Mouse (Mus musculus): ENCODE measurements around the gene Ppp5c.

The Ppp5c gene

DNA sequence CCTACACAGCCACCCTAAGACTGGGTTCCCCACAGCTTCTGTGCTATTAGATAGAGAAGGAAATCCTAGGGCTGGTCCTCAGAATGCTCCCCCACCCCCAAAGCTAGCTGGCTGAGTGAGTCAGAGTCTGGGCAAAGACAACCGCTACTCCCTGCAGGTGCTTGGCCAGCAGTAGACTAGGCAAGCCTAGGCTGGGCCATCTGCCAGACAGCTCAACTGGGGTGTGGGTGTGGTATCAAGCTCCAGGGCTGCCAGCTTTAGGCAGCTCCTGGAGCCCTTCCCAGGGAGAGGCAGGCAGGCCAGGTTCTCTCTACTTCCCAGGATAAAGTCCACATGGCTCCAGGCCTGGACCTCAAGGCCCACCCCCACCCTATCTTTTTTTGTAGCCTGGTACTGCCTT is 10.7 kb downstream of the Ppp5c start:
- DNase-seq (ENCODE audit: low spot score in 2 of 2): peak; percentile 85 to 89

DNA sequence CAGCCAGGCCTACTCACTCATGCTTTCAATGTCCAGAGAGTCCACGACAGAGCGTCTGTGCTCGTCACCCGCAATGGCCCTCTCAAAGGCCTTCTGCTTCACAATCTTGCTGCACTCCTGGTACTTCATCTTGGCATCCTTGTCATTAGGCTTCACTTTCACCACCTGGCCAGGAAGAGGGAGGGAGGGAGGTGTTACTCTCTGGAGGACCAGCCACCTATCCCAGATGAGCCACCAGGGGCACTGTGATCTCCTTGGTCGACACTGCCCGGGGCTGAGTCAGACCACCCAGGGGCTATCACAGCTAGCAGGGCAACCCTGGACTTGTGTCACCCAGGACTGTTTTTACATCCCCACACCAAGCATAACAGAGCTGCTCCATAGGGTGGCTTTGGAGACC is 12.3 kb downstream of the Ppp5c start:
- no peak for DNase-seq (ENCODE audit: low spot score in 2 of 2)

DNA sequence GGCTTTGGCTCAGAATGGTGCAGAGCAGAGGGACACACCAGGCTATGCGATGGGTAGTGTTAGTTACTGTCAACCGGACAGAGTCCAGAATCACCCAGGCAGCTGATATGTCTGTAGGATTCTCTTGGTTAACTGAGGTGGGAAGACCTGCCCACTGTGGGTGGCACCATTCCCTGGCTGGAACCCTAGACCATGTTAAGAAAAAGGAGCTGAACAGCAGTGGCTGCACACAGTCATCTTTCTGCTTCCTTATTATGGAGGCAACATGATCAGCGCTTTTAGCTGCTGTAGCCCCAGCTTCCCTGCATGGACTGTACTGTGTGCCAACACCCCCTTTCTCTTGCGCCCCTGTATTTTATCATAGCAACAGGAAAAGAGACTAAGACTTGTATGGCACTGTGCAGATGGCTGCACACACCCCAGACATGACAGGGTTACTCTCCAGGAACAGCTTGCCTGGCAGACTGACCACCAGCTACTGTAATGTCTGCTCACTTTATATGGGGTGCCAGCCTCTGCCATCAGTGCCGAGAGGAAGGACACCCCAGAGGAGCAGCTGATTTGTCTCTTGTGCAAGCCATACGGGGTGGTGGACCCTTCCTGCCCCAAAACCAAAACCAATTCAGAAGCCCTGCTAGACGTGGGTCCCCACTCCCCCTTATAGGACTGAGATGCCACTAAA is 15.7 kb downstream of the Ppp5c start:
- no peak for DNase-seq (ENCODE audit: low spot score in 2 of 2)

DNA sequence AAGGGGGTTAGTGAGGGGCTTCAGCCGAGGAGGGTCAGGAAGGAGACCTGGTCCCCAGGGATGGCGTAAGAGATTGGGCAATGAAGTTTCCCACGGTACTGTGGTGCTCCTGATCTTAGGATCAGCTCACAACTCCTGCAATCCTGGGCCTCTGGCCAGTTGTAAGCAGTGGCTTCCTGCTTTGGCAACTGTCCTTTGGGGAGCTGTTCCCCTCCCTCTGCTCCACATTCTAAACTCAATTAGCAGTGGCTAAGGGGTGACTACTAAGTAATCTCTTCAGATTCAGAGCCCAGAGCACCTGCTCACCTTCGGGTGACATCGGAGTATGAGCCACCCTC is 17.7 kb downstream of the Ppp5c start:
- DNase-seq (ENCODE audit: low spot score in 2 of 2): no peak

DNA sequence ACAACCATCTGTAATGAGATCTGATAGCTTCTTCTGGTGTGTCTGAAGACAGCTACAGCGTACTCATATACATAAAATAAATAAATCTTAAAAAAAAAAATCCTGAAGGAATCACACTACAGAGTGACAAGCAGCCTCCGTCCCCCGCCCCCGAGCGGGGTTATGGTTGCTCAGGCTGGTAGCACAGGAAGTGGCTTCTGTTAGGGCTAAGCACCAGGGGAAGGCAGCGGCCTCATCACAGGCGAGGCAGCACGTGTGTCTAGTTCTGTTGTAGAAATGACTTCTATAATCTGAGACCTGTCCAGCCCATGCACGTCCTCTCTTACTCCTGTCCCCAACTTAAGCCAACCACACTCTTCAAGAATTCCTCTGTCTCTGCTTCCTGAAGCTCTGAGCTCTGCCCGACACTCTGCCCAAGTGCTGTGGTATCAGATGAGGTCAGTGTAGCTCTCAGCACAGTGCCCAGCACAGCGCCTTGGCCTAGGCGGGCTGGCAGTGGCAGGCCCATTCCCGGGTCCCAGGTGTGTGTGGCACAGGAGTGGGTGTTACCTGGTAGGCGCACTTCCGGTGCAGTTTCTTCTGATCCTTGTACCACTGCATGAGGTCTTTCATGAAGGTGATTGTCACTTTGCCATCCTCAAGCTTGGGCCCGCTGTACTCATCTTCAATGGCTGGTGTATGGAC is 18.3 kb downstream of the Ppp5c start:
- no peak for DNase-seq (ENCODE audit: low spot score in 2 of 2)

DNA sequence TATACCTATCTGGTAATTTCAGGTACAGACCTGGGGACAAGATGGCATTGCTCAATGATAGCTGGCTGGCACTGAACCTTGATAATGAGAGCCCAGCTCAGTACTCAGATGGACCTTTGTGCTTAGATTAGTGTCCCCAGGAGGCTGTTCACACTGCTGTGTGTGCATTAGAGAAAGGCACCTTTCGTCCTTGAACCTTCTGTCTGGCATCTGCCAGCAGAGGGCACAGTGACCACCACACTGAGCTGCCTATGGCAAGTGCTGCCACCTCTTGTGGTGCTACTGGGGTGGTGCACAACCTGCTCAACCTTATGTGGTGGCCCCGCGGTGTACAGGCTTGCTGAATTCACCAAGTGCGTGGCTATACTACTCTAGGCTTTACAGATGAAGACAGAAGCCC is 20.4 kb downstream of the Ppp5c start:
- no peak for DNase-seq (ENCODE audit: low spot score in 2 of 2)

DNA sequence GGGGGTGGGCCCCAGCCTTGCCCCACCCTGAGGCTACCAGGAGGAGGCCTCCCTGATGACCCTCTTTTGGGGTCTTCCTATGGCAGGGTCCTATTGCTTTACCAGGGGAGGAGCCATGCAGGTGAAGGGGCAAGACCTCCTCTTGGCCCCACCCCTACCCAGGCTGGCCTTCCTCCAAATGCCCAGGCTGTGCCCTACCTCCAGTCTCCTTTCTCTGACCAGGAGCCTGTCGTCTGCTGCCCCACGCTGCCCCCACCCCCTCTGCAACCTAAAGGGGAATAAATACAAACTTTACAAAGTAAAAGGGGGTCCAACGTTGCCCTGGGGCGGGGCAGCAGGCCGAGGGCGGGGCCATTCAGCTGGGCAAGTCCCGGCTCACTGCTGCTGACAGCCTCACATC is 23.0 kb downstream of the Ppp5c start:
- no peak for DNase-seq (ENCODE audit: low spot score in 2 of 2)

DNA sequence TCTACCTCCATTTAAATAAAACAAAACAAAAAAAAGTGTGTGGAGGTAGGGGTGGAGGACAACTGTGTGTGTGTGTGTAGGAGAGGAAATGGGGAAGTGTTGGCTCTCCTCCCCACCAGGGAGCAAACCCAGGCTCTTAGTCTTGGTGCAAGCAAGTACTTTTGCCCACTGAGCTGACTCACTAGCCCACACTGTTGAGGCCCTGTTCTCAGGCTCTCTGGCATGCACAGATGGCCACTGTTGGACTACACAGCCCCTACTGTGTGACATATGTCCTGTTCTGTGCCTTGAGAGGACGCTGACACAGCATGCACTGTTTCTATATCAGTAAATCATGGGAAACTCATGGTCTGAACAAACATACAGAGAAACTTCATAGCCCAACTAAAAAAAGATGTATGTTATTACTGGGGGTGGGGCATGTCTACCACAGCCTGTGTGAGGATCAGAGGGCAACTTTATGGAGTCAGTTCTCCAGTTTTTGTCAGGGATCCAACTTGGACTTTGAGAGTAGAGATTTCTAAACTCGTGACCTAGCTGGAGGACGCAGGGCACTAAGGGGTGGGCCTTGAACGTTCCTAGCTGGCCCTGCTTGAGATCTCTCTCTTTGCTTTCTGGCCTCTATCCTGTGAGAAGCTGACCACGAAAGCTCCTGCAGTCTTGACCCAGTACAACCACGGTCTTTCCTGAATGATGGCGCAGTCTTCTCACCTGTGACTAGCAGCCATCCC is 24.3 kb downstream of the Ppp5c start:
- DNase-seq (ENCODE audit: low spot score in 2 of 2): no peak

DNA sequence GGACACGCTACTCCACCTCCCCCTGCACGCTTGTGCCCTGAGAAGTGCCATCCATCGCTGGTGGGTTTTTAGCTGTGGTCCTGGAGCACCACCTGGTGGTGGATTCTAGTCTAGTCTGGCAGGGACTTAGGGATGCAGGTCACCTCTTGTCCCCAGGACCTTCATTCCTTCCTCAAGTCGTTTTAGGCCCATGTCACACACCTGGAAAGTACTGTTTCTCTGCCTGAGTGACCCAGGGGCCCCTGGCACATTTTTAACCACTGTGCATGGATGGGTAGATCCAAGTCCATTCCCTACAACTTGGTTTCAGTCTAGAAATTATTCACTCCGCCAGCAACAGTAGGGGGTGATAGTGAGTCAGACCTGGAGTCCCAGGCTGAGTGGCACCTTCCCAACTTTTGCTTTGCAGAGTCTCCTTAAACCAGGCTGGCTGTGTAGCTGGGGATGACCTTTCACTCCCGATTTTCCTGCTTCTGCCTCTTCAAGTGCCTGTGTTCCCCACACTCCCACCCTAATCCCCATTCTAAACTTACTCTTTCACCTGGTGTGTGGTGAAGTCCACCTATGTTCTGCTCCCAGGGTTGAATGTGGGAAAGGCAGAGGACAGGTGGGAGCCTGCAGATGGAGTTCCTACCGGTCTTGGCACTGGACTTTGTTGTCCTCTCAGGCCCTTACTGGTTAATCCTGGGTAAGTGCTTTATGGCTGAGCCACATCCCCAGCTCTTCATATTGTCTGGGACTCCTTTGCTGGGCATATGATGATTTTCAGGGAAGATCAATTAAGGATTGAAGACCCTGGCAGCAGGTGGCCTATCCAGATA is 25.1 kb downstream of the Ppp5c start:
- peak; percentile 60 to 81 for DNase-seq (ENCODE audit: low spot score in 2 of 2)

DNA sequence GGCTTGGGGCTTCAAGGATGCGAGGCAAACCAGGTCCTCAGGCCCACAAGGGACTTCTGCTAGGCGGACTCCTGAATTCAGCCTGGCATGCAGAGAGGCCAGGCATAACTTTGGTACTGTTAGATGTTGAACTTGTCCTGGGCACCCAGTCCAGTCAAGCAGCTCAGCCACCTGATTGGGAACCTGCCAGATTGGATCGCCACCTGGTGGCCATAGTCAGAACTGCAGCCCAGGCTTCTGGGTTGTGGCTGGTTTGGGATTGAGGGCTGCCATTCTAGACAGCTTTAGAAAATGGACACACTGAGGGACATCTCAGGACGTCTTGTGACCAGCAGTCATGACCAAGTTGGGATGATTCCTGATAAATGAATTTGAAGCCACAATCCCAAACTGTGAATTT is 28.1 kb downstream of the Ppp5c start:
- peak; percentile 66 to 84 for DNase-seq (ENCODE audit: low spot score in 2 of 2)

DNA sequence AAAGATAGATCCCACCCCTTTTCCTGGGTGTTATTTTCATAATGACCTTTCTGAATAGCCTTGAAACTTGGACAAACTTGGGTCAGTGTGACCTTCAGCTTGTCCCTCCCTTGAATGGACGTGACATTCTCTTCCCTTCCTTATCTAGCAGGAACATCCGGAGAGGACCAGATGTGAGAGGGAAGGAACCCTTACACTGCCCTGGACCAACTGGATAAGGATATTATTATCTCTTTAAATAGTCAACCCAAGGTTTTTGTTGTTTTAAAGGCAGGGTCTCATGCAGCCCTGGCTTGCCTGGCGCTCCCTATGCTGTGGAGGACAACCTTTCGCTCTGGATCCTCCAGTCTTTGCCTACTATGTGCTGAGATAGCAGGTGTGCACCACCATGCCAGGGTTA is 28.5 kb downstream of the Ppp5c start:
- DNase-seq (ENCODE audit: low spot score in 2 of 2): no peak

DNA sequence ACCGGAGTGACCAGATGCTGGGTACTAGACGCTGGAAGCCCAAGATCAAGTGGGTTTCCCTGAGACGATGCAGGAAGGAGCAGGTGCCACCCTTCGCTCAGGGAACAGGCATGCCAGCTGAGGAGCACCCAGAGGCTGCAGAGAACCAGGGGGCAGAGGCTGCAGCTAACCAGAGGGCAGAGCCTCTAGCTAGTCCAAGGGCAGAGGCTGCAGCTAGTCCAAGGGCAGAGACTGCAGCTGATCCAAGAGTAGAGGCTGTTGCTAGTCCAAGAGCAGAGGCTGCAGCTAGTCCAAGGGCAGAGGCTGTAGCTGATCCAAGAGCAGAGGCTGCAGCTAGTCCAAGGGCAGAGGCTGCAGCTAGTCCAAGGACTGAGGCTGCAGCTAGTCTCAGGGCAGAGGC is 32.4 kb downstream of the Ppp5c start:
- no peak for DNase-seq (ENCODE audit: low spot score in 2 of 2)

DNA sequence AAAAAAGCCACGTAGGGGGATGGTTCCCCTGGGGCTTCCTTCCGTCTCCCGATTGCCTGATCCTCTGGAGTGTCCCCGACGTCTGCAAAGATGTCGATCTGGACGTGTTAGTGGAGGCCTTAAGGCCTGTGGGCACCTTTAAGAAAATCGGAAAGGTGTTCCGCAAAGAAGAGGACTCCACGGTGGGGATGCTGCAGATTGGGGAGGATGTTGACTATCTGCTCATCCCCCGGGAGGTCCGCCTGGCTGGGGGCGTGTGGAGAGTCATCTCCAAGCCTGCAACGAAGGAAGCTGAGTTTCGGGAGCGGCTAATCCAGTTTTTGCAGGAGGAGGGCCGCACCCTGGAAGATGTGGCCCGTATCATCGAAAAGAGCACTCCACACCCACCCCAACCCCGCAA is 33.3 kb downstream of the Ppp5c start:
- DNase-seq (ENCODE audit: low spot score in 2 of 2): no peak

DNA sequence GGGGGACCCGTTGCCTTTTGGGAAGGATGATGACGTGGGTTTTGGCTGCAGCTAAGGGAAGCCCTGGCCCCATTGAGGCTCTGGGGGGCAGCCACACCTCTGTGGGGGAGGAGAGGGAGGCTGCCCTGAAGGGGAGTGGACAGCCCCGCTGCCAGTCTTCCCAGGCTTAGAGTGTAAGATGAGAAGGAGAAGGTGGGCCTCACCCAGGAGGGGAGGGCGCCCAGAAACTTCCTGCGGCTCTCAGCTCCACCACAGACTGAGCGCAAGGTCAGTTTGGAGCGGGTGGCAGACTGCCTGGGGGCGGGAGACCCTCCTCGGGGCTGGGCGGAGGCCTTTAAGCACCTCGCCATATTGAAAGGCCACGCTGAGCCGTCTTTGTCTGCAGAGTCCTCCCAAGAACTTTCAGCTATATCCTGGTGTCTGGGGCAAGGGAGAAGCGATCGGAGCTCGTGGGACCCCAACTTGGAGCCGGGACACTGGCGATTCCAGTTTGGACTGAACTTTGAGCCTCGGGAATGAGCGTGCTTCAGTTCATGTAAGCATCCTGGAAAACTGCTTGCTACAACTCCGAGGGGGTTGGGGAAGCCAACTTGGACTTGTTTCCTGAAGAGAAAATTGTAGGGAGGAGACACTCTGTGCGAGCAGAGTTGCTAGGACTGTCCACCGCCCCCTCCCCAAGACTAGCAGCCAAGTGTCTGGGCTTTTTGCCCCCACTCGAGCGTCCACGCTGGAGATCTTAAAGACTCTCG is 33.9 kb downstream of the Ppp5c start:
- DNase-seq (ENCODE audit: low spot score in 2 of 2): peak in 1 of 2 experiments; percentile 62

DNA sequence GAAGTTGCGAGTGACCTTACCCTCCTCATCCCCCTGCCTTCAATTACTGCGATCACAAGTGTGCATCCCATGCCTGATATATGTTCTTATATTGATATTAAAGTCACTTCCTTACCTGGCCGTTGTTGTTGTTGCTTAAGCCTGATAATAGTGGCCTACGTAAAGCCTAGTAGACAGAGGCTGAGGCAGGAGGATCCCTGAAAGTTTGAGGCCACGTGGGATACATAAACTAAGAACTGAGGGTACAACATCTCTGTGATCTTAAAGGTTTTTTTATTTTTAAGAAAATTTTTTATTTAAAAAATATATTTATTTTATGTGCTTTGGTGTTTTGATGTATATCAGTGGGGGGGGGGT is 35.3 kb downstream of the Ppp5c start, which contains the start of gene Ccdc8:
Ccdc8 (plus strand) TSS at position 258 of the 357 bp plus-strand sequence.
- no peak for DNase-seq (ENCODE audit: low spot score in 2 of 2)

DNA sequence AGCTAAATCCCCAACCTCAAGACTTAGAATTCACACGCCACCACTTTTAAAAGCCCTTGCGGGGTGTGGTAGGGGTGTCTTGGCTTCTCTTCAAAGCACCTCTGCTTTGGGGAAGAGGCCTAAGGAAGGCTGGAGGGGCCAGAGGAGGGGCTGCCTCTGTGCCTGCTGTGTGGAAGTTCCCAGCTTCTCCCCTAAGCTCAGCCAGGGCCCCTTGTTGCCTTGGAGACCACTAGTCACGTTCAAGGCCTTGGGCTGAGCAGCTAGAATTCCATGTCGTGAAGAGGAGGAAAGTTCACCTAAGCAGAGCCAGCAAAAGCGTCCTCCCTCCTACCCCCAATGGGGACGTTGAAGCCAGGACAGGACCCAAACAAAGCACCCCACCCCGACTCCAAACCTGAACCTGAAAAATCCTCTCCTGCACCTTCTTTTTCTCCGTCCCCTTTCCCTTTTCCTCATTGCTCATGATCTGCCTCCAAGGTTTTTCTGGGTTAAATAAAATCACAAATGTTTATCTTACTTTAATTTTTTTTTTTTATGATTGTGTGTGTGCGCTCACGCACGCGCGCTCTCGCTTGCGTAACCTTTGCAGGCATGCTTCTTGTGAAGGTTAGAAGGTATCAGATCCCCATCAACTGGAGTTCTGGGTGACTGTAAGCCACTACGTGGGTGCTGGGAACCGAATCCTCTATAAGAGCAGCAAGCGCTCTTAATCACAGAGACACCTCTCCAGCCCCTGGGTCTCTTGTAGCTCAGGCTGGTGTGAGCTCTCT is 35.9 kb downstream of the Ppp5c start:
- DNase-seq (ENCODE audit: low spot score in 2 of 2): no peak

DNA sequence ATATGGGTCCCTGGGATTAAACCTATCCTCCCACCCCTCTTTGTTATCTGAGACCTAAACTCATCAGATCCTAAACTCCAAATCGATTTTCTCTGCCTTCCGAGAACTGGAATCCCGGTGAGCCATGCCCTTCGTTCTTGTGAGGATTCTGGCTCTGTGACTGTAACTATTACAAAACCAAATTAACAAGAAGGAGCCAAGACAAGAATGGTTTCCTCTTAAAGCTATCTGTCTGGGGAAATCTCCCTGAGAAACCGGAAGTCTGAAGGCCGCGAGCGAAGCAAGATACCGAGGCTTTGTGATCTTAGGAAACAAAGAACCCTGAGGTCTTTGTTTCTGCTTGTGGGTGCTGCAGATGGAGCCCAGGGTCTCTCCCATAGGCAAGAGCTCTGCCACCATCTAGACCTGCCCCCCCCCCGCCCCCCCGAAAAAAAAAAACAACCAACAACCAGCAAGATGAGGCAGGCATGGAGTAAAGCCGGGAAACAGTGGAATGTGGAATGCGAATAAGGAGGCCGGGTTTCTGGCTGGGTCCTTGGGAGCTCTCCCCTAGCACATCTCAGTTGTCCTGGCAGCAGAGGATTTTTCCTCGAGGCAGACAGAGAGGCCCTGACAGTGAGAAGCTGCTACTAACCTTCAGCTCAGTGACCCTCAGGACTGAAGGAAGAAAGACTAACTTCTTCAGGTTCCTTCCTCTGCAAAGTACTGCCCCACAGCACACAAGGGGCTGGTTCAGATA is 37.5 kb downstream of the Ppp5c start:
- no peak for DNase-seq (ENCODE audit: low spot score in 2 of 2)

DNA sequence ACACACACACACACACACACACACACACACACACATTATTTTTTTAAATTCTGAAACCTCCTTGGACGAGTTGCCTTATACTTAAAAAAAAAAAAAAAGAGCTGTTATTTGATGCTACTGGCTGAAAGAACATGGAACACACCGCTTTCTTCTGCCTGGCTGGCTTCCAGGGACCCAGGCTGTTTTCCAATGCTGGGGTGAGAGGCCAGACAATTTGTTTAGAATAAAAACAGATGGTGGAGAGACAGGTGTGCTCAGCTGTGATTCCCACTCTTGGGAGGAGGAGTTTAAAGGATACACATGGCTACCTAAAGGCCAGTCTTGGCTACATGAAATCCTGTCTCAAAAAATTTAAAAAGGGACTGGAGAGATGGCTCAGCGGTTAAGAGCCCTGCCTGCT is 39.3 kb downstream of the Ppp5c start:
- DNase-seq (ENCODE audit: low spot score in 2 of 2): no peak

DNA sequence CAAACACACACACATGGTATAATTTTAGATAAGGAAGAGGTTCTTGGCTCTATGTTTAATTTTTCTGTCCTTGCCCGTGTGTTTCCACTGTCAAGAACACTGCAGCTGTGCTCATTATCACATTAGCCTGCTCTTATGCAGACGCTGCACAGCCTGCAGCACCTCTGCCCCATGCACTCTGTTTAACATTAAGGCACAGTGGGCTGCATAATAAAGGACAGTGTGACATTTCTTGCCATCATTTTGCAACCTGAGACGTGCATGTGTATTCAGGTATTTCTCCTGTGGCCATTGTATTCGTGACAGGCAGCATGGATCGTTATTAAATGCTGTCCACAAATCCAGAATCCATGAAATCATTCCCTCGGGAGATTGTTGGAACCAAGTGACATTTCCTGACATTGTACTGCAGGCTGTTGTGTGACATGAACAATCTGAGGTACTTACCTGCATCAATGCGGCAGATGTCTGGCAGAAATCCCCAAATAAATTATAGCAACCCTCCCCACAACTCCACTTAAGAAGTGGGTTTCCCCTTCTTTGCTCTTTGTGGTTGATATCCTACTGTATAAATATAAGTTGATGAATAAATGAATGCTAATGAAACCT is 40.1 kb downstream of the Ppp5c start:
- no peak for DNase-seq (ENCODE audit: low spot score in 2 of 2)

Data from frontal cortex, postnatal 10 days (tissue).